In the genomic region with DNA sequence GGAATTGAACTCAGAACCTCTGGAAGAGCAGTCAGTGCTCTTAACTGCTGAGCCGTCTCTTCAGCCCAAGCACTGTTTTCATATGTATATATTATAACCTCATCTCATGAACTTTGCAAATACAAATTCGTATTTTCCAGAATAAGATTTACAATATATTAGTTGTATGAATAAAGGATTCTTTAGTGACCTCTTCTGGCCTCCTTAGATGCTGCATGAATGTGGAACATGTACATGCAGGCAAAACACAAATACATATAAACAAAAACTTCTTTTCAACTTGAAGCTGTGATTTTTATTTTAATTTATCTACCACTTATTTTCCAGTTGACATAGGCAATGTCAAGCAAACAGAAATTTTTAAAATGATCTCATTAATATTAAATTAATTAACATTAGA, we compare ENCODE assay signal across 1 mouse cellular context.
TF ChIP-seq lines count a peak whose summit lies in the region.

No protein-coding gene starts in this region.

TF ChIP-seq in CH12.LX, 34 proteins besides CTCF, POLR2A, EP300 and RAD21:
- TF ChIP-seq ETS1 (conservative IDR thresholded peaks at IDR 0.05; ENCODE audit: low read depth, low read length) (no peak), USF1 (IDR thresholded peaks at IDR 0.05; ENCODE audit: low read depth, low read length) (no peak), SMC3 (IDR thresholded peaks at IDR 0.05; ENCODE audit: low read depth, low read length) (peak; percentile 54)
